Mouse (Mus musculus) heart, postnatal 0 days (tissue): Measurements from ENCODE around the gene Rcan3.

Source experiments
- CTCF ChIP-seq: IDR thresholded peaks from 2 replicates; pipeline ENCODE4 v1.5.1; 2016; ENCODE audit warnings: antibody characterized with exemption, control low read depth, low read depth
- EP300 ChIP-seq: IDR thresholded peaks from 2 replicates; pipeline ENCODE4 v1.6.1; 2016; ENCODE audit warnings: antibody characterized with exemption, low read depth

- TF ChIP-seq CTCF (no peak), EP300 (no peak)
These were observed 19.9 kb upstream of the Rcan3 start for GRCm38 (mm10) chr4:135453572-135453971.
